Mouse (Mus musculus) E14TG2a.4 (cell line): Measurements from ENCODE around the gene Wdfy3.
A peak's percentile ranks its signal among the peaks of the same experiment; 100 is the strongest.

Experiments used
- H3K27me3 ChIP-seq: 2 replicates; pipeline ENCODE4 v1.6.1; 2014; ENCODE audit warnings: low read length, control low read depth; ENCODE audit not compliant: insufficient read depth
- H3K36me3 ChIP-seq: 2 replicates; pipeline ENCODE4 v1.6.1; 2014; ENCODE audit warnings: low read length, control low read depth; ENCODE audit not compliant: insufficient read depth
- H3K4me1 ChIP-seq: replicated peaks from 2 replicates; pipeline ENCODE4 v1.6.1; 2014; ENCODE audit warnings: low read depth, low read length, control low read depth
- H3K4me3 ChIP-seq: replicated peaks from 2 replicates; pipeline ENCODE4 v1.5.1; 2014; ENCODE audit warnings: mild to moderate bottlenecking, low read length
- H3K9me3 ChIP-seq: 2 replicates; pipeline ENCODE4 v1.6.1; 2014; ENCODE audit warnings: low read length, control low read depth
- CTCF ChIP-seq: conservative IDR thresholded peaks from 2 replicates; pipeline ENCODE4 v1.5.1; 2014; ENCODE audit warnings: low read length
- NANOG ChIP-seq: IDR thresholded peaks from 2 replicates; pipeline ENCODE4 v1.6.1; 2014; ENCODE audit warnings: borderline replicate concordance, low read length, mixed read lengths
- POU5F1 ChIP-seq: IDR thresholded peaks from 2 replicates; pipeline ENCODE4 v1.6.1; 2014; ENCODE audit warnings: low read length, borderline replicate concordance

Gene Wdfy3

DNA sequence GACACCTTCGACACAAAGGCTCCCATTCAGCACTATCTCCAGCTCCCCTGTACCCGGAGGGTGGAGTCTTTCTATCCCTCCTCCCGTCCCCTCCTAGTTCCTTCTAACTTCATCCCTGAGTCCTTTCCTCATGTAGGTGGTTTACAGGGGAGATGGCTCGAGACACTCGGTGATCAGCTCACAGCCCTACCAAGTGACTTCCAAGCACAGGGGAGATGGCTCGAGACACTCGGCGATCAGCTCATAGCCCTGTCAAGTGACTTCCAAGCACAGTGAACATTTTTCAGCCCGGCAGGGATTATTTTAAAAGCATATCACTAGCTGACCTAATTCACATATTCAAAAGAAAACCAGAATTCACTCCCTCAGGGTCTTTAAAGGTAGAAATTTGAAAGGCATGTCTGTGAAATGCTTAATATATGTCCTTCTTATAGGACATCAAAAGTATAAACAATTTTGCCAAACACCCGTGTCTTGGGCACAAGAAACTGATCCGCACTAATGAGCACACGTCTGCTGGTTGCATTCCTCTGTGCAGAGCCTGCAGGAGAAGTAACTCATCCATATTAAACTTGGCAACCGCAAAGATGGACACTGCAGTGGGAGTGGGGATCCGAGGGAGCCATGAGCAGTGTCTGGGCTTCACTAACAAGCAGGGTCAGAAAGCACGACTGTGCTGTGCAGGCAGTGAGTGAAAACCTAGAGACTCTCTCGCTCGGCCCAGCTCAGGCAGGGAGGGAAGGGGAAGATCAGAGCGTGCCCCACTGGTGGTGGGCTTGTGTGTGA is 207.7 kb downstream of the Wdfy3 start:
- Histone ChIP-seq H3K4me1 (peaks cover 30% of the 10 kb centered on the region), H3K4me3 (peak overlapping the region; percentile 69), H3K36me3 (peaks cover 81% of the 10 kb centered on the region), H3K9me3 (no peaks in the 10 kb centered on the region), H3K27me3 (no peaks in the 10 kb centered on the region)
- TF ChIP-seq NANOG (no peak), CTCF (no peak), POU5F1 (no peak)

DNA sequence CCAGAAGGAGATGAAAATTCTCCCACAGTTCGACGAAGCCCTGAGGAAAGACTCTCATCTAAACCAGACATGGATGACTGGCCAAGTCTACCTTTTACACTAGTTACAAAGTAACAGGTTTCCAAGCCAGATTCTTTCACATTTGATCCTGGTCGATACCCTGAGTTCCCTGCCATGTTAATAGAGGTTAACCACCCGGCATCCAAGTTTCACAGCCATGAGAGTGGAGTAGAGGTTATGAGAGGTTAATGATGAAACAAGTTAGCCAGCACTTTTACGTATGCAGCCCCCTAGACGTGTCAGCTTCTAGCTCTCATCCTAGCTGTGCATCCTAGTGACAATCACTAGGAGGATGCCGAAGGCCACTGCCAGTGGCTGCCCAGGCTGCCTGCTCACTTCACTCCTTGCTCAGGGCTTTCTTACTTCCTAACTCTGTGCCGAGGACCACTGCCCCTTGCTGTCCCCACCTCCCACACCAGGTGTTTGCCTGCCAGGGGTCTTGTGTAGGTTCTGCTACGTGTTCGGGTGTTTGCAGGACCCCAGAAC is 210.8 kb downstream of the Wdfy3 start:
- Histone ChIP-seq H3K36me3 (peaks cover 79% of the 10 kb centered on the region), H3K9me3 (no peaks in the 10 kb centered on the region), H3K4me3 (no peak overlapping the region), H3K27me3 (no peaks in the 10 kb centered on the region), H3K4me1 (peaks cover 51% of the 10 kb centered on the region)
- TF ChIP-seq POU5F1 = no peak
- TF ChIP-seq CTCF = no peak

DNA sequence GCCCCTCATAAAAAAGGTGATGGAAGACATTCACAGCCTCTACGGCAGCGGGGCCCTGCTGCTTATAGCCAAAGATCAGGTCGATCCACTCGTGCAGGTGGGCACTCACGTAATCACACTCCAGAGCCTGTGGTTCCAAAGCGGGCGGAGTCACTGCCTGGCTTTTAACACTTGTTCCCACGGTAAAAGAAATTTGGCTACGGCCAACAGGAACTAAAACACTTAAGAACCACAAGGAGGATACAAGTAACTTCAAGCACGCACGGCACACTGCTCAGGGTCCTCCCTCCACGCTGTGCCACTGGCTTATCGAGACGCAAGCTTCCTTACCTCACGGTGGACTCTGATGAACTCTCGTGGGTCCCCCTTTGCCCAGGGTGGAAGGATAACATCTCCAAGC is 214.2 kb downstream of the Wdfy3 start:
- TF ChIP-seq POU5F1 = no peak
- no peak for TF ChIP-seq NANOG
- no peak for TF ChIP-seq CTCF
- Histone ChIP-seq H3K27me3 (no peaks in the 10 kb centered on the region), H3K4me3 (no peak overlapping the region), H3K9me3 (no peaks in the 10 kb centered on the region), H3K4me1 (peaks cover 51% of the 10 kb centered on the region), H3K36me3 (peaks cover 77% of the 10 kb centered on the region)

GRCm38 (mm10) chr5:101854667-101855066 is 215.1 kb downstream of the Wdfy3 start:
- TF ChIP-seq NANOG (no peak), CTCF (peak; percentile 74), POU5F1 (no peak)
- no peaks in the 10 kb centered on the region for H3K9me3 ChIP-seq
- H3K36me3 ChIP-seq = peaks cover 81% of the 10 kb centered on the region
- peaks cover 56% of the 10 kb centered on the region for H3K4me1 ChIP-seq
- H3K27me3 ChIP-seq = no peaks in the 10 kb centered on the region
- H3K4me3 ChIP-seq = no peak overlapping the region

- Histone ChIP-seq H3K4me1 (peaks cover 62% of the 10 kb centered on the region), H3K4me3 (0 out of 2 replicates have a peak overlapping the region, but pooled peaks have one; percentile 4), H3K9me3 (no peaks in the 10 kb centered on the region), H3K27me3 (no peaks in the 10 kb centered on the region), H3K36me3 (peaks cover 81% of the 10 kb centered on the region)
- TF ChIP-seq POU5F1 = no peak
- no peak for TF ChIP-seq CTCF
- TF ChIP-seq NANOG = no peak
These were observed 215.6 kb downstream of the Wdfy3 start for GRCm38 (mm10) chr5:101854100-101854499.

GRCm38 (mm10) chr5:101852116-101852680 is 217.5 kb downstream of the Wdfy3 start:
- H3K36me3 ChIP-seq = peaks cover 76% of the 10 kb centered on the region
- peaks cover 81% of the 10 kb centered on the region for H3K4me1 ChIP-seq
- H3K4me3 ChIP-seq = peak overlapping the region; percentile 61
- TF ChIP-seq POU5F1 = no peak
- TF ChIP-seq CTCF = no peak
- TF ChIP-seq NANOG = no peak
- H3K9me3 ChIP-seq = no peaks in the 10 kb centered on the region
- H3K27me3 ChIP-seq = no peaks in the 10 kb centered on the region

DNA sequence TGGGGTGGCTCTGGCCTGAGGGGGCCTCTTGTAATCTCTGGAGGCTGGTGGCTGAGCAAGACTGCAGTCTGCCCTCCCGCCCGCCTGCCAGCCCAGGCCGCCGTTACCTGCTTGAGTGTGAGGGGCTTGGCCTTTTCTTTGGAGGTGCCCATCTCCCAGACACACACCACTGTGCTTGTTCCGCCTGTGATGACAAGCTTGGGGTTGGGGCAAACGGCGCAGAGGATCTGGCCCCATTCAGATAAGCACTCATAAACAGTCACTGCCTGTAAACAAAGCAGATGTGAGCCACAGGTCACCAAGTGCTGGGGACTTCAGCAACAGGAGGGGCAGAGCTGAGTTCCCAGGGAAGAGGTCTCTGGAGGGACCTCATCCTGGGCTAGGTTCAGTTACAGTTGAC is 218.6 kb downstream of the Wdfy3 start:
- no peaks in the 10 kb centered on the region for H3K27me3 ChIP-seq
- H3K4me3 ChIP-seq = peak overlapping the region; percentile 50
- TF ChIP-seq NANOG (no peak), CTCF (no peak), POU5F1 (no peak)
- no peaks in the 10 kb centered on the region for H3K9me3 ChIP-seq
- peaks cover 82% of the 10 kb centered on the region for H3K36me3 ChIP-seq
- peaks cover 91% of the 10 kb centered on the region for H3K4me1 ChIP-seq

GRCm38 (mm10) chr5:101847762-101848161 is 222.0 kb downstream of the Wdfy3 start:
- Histone ChIP-seq H3K27me3 (no peaks in the 10 kb centered on the region), H3K4me1 (peaks cover 98% of the 10 kb centered on the region)

More at GRCm38 (mm10) chr5:101847762-101848161, 222.0 kb downstream of the Wdfy3 start:
- Histone ChIP-seq H3K9me3 (no peaks in the 10 kb centered on the region), H3K36me3 (peaks cover 85% of the 10 kb centered on the region), H3K4me3 (peak overlapping the region; percentile 45)
- no peak for TF ChIP-seq CTCF
- TF ChIP-seq NANOG = peak; percentile 46; the same call in 1 of the 2 replicates
